Mouse (Mus musculus) spleen, adult 2 months (tissue): Measurements from ENCODE around the gene D17H6S53E. TPM values are rescaled to one million over a fixed set of nuclear protein-coding genes. Genes with fewer than 3 reads are reported as not detected.

Experiments
- DNase-seq, 2 experiments: peaks; one replicate each; pipeline versions ENCODE4 v3.0.0 to v3.0.0-alpha.2; 2012 to 2021; ENCODE audit warnings: low spot score in 2 of 2, low read depth in 1 of 2
- H3K27ac ChIP-seq: fragments of 200-500 bp; 2 replicates; pipeline ENCODE4 v1.5.1; 2012; ENCODE audit warnings: low read length, inconsistent platforms; ENCODE audit not compliant: insufficient read depth
- H3K27me3 ChIP-seq: fragments of 200-500 bp; 2 replicates; pipeline ENCODE4 v1.6.1; 2012; ENCODE audit warnings: mild to moderate bottlenecking, moderate library complexity, low read length, inconsistent platforms; ENCODE audit not compliant: control insufficient read depth, insufficient read depth
- H3K36me3 ChIP-seq: fragments of 200-500 bp; 2 replicates; pipeline ENCODE4 v1.6.1; 2012; ENCODE audit warnings: mild to moderate bottlenecking, low read length, inconsistent platforms; ENCODE audit not compliant: control insufficient read depth, insufficient read depth
- H3K4me1 ChIP-seq: fragments of 200-500 bp; 2 replicates; pipeline ENCODE4 v1.6.1; 2011; ENCODE audit warnings: inconsistent platforms; ENCODE audit not compliant: control insufficient read depth, insufficient read depth, insufficient read length
- H3K4me3 ChIP-seq: fragments of 200-500 bp; 2 replicates; pipeline ENCODE4 v1.5.1; 2011; ENCODE audit warnings: mild to moderate bottlenecking, inconsistent platforms; ENCODE audit not compliant: insufficient read depth, insufficient read length; ENCODE audit errors: extremely low read depth
- CTCF ChIP-seq: fragments of 200-500 bp; IDR thresholded peaks from 2 replicates; pipeline ENCODE4 v1.5.1; 2011; ENCODE audit warnings: mild to moderate bottlenecking, inconsistent platforms; ENCODE audit not compliant: insufficient read depth, insufficient read length, insufficient replicate concordance; ENCODE audit errors: extremely low read depth
- POLR2A ChIP-seq: fragments of 200-500 bp; IDR thresholded peaks from 2 replicates; pipeline ENCODE4 v1.6.1; 2011; ENCODE audit warnings: low read depth, low read length, inconsistent platforms
- WGBS: fragments of 180-500 bp; shearing (Covaris S2); methylation state at CpG from one replicate; pipeline ENCODE4 v1.1.7; 2018; 5-methylcytosine and 5-hydroxymethylcytosine counted together
- polyA plus RNA-seq: library from polyadenylated mRNA; depleted of rRNA; stranded (reverse); fragments of >200 nt; gene quantifications from 2 replicates; pipeline ENCODE4 v1.2.3, GENCODE M21; 2012

D17H6S53E gene
- polyA plus RNA-seq, 1 experiment = 10.0 TPM

DNA sequence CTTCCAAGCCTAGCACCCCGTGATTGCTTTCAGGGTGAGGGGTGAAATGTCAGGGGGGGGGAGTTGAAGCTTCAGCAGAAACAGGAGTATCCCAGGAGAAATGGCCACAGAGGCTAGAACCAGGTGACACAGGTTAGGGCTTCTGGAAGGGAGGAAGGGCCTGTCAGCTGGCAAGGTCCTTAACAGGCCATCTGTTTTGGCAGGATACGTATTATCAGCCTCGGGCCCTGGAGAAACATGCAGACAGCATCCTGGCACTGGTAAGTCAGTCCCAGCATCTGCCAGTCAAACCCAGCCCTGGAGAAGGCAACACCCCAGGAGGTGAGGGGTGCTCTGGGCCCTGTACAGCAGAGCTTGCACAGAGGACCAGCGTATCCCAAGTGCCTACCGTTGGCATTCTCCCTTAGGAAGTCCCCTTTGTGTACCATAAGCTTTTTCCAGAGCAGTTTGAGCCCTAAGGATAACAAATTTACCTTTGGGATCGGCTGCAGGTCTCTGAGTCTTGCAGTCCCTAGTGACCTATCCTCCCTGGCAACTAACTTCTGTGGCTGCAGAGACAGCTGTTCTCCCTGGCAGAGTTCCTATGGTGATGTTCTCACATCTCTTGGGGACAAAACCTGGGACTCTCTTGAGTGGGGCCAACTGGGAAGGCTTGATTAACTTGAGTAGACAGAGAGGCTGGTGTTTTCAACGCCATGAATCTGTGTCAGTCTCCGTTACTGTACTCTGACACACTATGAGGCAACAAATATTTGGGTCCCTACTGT lies 35.8 kb upstream of the D17H6S53E start:
- Histone ChIP-seq H3K27me3 (no peaks in the 10 kb centered on the region), H3K36me3 (peaks cover 14% of the 10 kb centered on the region), H3K4me3 (no peak overlapping the region), H3K4me1 (peaks cover 5% of the 10 kb centered on the region; the same call in 1 of the 2 replicates), H3K27ac (no peak overlapping the region)
- TF ChIP-seq POLR2A (no peak), CTCF (no peak)
- WGBS = 66% methylated on average over 8 of the region's 8 CpGs
- DNase-seq = no peak

GRCm38 (mm10) chr17:35092403-35093198 lies 33.6 kb upstream of the D17H6S53E start:
- Histone ChIP-seq H3K27me3 (no peaks in the 10 kb centered on the region), H3K36me3 (peaks cover 24% of the 10 kb centered on the region), H3K4me1 (peaks cover 5% of the 10 kb centered on the region; the same call in 1 of the 2 replicates), H3K27ac (no peak overlapping the region), H3K4me3 (no peak overlapping the region)
- 90% methylated on average over 14 of the region's 14 CpGs for WGBS
- no peak for TF ChIP-seq POLR2A
- no peak for TF ChIP-seq CTCF
- no peak for DNase-seq

GRCm38 (mm10) chr17:35094475-35095365 lies 31.5 kb upstream of the D17H6S53E start:
- Histone ChIP-seq H3K27me3 (no peaks in the 10 kb centered on the region), H3K36me3 (peaks cover 37% of the 10 kb centered on the region), H3K4me1 (peaks cover 5% of the 10 kb centered on the region; the same call in 1 of the 2 replicates), H3K27ac (no peak overlapping the region), H3K4me3 (no peak overlapping the region)
- no peak for DNase-seq
- TF ChIP-seq CTCF (no peak), POLR2A (no peak)
- WGBS = 87% methylated on average over 15 of the region's 15 CpGs

GRCm38 (mm10) chr17:35096597-35096996 lies 29.6 kb upstream of the D17H6S53E start:
- 95% methylated on average over 12 of the region's 12 CpGs for WGBS
- no peak overlapping the region for H3K27ac ChIP-seq

GRCm38 (mm10) chr17:35097164-35097655 lies 29.0 kb upstream of the D17H6S53E start:
- Histone ChIP-seq H3K36me3 (peaks cover 51% of the 10 kb centered on the region), H3K4me3 (no peak overlapping the region), H3K27ac (no peak overlapping the region), H3K27me3 (no peaks in the 10 kb centered on the region), H3K4me1 (no peaks in the 10 kb centered on the region)
- WGBS = 92% methylated on average over 12 of the region's 12 CpGs
- no peak for DNase-seq
- TF ChIP-seq CTCF (no peak), POLR2A (no peak)

More at GRCm38 (mm10) chr17:35096597-35096996, 29.6 kb upstream of the D17H6S53E start:
- H3K27me3 ChIP-seq = no peaks in the 10 kb centered on the region
- DNase-seq = no peak
- H3K36me3 ChIP-seq = peaks cover 50% of the 10 kb centered on the region
- TF ChIP-seq CTCF (no peak), POLR2A (no peak)
- no peak overlapping the region for H3K4me3 ChIP-seq
- no peaks in the 10 kb centered on the region for H3K4me1 ChIP-seq

DNA sequence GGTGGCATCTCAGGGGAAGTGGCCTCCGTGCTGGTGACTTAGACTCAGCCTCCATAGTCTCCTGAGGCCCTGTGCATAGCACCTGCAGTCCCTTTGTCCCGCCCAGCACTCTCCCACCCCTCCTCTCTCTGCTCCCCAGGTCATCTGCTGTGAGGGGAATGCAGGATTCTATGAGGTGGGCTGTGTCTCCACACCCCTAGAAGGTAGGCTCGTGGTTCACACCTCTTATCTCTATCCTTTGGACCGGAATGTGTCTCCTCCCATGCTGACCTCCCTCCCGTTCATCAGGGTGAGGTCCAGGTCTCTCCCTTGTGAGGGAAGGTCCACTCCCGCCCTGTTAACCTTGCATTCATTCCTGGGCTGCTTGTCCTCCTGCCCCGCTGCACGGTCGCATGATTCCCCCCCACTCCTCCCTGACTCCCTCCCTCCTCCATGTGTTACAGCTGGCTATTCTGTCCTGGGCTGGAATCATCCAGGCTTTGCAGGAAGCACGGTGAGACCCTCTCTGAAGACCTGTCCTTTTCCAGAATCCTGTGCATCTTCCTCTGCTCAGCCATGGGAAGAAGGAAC lies 25.9 kb upstream of the D17H6S53E start:
- Histone ChIP-seq H3K27ac (no peak overlapping the region), H3K36me3 (peaks cover 47% of the 10 kb centered on the region), H3K4me3 (no peak overlapping the region), H3K4me1 (no peaks in the 10 kb centered on the region), H3K27me3 (no peaks in the 10 kb centered on the region)
- no peak for DNase-seq
- WGBS = 88% methylated on average over 10 of the region's 10 CpGs
- no peak for TF ChIP-seq CTCF
- no peak for TF ChIP-seq POLR2A
